Mouse (Mus musculus): Measurements from ENCODE around the gene BC004004.
"Not testable (repeated sequence)": the region's sequence is repeated elsewhere in the genome, so short reads cannot be mapped to it uniquely, and the experiment has no call there.

Gene BC004004

DNA sequence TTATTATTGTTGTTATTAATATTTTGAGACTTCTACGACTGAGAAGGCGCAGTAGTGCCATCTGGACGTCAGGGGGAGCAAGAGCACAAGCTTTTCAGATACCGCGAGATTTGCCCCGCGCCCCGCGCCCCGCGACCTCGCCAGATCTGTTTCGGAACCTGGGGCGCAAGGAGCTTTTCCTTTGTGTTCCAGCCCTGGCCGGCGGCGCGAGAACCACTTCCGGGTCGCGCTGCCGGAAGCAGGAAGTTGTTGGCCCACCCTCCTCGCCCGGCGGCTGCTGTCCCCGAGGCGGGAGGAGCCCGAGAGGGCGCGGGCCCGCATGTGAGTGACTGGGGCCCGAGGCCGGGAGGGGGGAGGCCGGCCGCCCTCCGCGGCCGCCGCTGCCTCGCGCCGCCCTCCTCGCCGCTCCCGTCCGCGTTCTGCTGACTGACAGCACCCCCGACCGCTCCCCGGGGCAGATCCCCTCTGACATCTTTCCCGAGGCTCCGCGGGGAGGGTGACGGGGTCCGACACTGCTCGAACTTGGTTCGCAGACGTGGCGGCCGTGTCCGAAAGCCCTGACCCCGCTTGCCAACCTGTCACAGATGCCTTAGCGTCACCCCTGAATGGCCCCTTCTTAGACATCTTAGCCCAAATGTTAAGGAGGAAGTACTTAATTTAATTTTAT is at the start of gene BC004004:
BC004004 (plus strand) TSS at position 107 of the 667 bp plus-strand sequence.
- DNase-seq, result peak; percentile 97

DNA sequence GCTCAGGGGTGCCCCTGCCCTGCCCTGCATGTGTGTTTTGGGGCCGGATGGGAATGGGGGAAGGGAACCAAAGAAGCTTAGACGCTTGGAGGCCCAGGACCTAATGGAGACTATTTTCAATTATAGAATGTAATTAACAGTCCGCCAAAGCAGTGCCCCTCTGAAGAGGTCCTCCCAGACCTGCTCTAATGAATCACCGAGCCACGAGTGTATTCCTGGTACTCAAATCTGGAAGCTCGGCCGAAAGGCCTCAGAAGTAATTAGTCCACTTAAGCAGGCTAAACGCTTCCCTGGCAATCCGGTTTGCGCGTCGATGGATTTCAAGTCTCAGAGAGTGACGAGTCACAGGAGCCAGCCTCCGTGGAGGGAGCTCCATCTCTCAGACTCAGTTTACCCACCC is 48.0 kb upstream of the BC004004 start:
- DNase-seq, result no peak

DNA sequence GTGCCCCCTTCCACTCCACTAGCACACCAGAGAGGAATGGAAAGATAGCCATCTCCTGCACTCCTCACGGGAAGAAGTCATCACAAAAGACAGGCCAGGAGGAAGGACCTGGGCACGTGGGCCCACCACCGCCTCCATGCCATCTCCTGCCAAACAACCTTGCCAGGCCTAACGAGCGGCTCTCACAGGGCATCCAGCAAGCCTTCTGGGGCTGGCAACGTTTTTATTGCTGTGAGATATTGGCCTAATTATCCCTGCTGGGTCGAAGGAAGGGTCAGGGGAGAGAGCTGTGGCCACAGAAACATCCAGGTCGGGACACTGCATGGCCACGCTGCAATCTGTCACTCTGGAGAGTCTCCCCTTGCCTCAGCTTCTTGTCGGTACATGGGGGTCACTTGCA is 37.5 kb upstream of the BC004004 start:
- no peak for DNase-seq

DNA sequence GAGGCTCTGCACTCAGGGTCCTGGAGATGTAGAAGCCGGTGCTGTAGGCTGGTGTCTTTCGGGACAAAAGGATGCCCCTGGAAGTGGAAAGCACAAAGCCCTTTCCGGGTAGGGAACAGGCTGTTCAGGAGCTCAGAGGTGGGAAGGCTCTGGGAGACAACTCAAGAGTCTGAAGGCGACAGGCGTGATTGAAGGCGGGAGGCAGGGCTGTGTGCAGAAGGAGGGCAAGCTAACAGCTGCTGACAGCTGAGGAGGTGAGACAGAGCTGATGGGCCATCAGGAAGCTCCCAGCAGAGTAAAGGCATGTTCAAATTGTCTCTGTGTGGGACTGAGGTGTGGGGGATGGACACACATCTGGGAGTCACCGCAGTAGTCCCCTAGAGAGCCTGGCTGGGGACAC is 32.5 kb upstream of the BC004004 start:
- no peak for DNase-seq

DNA sequence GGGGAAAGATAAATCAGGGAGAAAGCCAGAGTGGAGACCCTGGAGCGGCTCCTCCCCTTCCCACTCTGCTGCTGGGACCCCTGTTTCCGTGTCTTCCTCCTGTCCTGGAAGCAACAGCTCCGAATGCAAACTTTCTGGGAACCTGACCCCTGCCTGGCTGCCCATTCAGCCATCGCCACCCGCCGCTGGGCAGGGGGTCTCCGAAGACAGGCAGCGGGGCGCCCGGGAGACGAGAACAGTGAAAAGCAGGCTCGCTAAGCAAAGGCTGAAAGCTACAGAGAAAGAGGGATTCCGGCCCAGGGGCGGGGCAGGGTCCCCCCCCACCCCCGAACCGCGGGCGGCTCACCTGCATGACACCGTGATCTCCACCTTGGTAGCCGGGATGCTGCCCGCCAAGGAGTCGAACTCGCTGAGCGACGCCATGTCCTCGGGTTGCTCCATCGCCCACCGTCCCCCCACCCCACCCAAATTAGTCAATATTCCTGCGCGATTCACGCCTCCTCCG is 31.3 kb upstream of the BC004004 start:
- DNase-seq, result no peak

DNA sequence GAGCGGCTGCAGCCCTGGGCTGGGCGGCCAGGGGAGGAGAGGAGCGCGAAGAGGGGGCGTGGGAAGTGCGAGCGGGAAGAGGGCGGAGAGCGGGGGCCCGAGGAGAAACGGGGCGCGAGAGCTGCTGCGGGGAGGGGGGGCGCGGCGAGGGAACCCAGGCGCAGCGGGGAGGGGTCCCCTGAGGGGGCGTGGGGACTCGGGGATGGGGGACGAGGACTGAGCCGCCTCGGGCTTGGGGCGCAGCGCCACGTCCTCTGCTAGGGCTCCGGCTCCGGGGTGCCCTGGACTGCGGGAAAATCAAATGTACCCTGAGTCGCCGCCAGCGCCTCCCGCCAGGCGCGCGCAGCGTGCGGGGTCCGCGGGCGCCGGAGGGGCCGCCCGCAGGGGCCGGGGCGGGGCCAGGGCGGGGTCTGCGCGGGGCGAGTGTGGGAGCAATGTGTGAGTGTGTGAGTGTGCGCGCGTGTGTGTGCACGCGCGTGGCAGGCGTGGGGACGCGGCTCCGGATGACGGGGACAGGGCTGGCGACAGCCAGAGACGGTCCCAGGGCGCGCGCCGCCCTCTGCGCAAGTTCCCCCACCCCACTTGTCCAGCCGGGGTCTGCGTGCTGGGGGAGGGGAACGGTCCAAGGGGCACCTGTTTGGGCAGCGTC is 30.7 kb upstream of the BC004004 start, which contains the start of gene Cpne5:
Cpne5 (minus strand) TSS at position 396 of the 649 bp plus-strand sequence.
- no peak for DNase-seq

DNA sequence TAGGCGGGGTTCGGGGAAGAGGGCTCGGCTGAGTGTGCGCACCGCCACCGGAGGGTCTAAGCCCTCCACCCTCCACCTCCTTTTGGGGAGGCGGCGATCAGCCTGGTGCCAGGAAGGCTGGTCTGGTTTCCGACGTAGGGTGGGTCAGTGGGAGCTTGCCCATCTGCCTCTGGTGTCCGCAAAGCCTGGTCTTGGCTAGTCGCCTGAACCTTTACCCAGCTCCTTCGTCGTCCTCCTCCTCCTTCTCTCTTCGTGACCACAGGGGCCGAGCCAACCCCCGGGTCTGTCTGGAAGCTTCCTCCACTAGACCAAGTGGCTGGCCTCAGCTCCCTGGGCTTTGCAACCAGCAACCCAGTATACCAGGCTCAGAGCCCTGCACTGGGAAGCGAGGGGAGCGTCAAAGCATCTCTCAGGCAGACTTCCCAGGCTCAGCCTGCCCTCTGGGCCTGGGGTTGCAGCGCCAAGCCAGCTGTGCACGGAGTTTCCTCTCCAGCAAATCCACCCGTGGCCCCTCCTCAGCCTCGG is 30.1 kb upstream of the BC004004 start:
- DNase-seq, result no peak

- no peak for DNase-seq
Observed at GRCm38 (mm10) chr17:29244912-29245311, 23.7 kb upstream of the BC004004 start.

DNA sequence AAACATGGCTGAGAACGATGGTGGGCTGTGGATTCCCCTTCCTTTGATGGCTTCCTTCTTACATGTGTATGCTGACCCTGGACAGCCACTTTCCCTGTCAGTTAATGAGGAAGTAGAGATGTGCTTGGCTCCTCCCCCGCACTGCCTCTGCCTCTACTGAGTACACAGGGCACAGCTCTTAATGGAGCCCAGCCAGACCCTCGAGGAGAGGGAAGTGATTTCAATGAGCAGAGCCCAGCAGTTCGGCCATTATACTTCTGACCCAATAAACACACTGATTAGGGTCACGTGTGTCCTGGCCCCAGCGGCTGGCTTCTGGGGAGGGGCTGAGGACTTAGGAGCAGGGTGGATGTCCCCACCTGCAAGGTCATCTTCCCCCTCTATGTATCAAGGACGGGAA is 22.9 kb upstream of the BC004004 start:
- no peak for DNase-seq

- peak; percentile 64 for DNase-seq
Observed at GRCm38 (mm10) chr17:29246602-29247001, 22.0 kb upstream of the BC004004 start.

GRCm38 (mm10) chr17:29247881-29248280 is 20.7 kb upstream of the BC004004 start:
- DNase-seq, result no peak

GRCm38 (mm10) chr17:29249512-29249911 is 19.1 kb upstream of the BC004004 start:
- peak; percentile 81 for DNase-seq

DNA sequence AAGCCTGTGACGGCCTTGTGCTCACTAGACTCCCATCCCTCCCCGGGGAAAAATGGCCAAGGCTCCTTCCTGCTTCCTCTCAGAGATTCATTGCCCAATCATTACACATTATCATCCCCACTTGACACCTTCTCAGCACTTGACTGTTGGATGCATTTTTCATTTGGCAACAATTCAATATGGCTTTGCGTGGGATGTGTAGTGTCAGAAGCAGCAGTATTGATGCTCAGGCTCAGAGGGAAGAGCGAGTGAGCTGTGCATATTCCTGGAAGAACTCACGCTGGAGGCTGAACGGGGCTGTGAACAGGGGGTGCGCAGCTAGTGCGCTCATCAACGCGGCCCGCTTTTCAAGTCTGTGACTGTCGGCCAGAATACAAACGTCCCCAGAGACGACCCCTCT is 17.6 kb upstream of the BC004004 start:
- not testable (repeated sequence) for DNase-seq

- peak; percentile 91 for DNase-seq
Observed at GRCm38 (mm10) chr17:29251608-29252390, 16.8 kb upstream of the BC004004 start.

DNA sequence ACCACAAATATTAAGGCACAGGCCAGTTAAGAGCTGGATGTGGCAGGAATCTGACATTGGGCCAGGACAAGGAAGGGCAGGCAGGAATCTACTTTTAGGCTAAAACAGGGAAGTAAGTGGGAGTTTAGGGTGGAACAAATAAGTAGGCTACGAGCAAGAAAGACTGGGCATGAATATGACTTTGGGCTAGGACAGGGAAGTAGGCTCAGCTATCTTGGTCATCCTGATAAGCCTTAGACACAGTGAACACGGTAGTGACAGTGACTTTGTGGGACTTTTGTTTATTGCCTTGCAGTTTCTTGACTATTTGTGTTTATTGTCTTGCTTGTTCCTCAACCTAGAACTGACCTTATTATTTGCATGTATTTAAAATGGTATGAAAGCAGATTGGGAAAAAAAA is 15.4 kb upstream of the BC004004 start:
- DNase-seq, result no peak

DNA sequence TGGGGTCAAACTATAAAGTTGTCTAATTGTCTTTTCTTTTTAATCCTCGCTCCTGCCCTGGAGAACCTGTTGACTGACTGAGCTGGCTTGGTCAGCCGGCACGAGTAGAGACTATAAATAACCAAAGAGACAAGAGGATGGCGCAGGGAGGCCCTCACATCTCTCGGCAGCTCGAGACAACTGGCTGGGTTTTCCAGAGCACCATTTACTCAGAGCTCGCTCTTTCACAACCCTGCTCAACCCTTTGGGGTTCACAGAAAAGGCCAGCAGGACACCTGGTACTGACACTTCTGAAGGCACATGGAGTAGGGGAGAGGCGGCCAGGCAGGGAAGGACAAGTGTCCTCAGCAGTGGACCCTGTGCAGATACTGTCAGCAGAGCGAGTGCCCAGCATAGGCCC is 14.9 kb upstream of the BC004004 start:
- no peak for DNase-seq

DNA sequence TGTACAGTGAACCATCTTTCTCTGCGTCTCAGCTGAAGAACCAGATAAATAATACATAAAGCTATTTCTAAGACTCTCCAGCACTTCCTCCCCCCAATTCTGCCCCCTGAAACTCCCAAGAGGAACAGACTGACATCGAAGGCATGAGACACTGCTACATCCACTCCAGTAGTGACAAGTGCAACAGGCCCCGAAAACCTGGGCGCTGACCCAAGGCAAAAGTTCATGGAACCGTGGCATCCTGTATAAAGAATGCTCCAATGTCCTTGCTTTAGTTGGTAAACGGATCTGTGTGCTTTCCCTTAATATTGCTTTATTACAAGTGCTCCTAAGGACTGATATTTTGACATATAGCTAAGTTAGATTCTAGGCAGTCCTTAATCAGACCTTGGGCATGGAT is 13.8 kb upstream of the BC004004 start:
- not testable (repeated sequence) for DNase-seq

- no peak for DNase-seq
Observed at GRCm38 (mm10) chr17:29256507-29256906, 12.1 kb upstream of the BC004004 start.

DNA sequence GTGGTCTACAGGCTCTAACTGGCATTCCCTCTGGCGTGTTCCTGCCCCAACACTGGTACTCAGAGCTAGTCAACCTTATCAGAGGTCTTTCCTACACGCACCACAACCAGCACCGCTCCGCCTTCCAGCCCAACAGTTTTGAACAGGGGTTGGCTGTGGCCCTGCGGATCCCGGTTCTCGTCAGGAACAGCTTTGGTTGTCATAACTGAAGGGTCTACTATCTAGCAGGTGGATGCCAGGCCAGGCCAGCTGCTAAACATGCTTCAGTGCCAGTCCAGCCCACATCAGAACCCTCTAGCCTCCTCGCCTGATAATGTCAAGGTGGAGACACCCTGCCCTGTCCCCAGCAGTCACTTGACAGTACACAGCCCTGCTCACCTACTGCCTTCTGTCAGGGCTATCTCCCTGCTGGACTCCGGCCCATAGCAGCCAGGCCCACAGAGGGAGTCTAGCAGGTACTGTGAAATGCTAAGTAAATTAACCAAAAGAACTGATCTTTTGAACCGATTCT is 11.5 kb upstream of the BC004004 start:
- DNase-seq, result peak; percentile 31

GRCm38 (mm10) chr17:29258025-29258558 is 10.5 kb upstream of the BC004004 start:
- no peak for DNase-seq

DNA sequence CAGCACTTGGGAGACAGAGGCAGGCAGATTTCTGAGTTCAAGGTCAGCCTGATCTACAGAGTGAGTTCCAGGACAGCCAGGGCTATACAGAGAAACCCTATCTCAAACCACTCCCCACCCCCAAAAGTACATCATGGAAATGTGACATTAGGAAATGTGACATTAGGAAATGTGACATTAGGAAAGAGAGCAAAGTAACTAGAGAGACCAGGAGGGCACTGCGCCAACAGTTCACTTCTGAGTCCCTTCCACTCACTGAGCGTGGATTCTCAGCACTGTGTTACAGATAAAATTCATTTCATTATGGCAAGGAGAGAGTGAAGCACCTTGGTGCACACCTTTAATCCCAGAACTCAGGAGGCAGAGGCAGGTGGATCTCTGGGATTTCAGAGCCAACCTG is 9.7 kb upstream of the BC004004 start:
- no peak for DNase-seq

DNA sequence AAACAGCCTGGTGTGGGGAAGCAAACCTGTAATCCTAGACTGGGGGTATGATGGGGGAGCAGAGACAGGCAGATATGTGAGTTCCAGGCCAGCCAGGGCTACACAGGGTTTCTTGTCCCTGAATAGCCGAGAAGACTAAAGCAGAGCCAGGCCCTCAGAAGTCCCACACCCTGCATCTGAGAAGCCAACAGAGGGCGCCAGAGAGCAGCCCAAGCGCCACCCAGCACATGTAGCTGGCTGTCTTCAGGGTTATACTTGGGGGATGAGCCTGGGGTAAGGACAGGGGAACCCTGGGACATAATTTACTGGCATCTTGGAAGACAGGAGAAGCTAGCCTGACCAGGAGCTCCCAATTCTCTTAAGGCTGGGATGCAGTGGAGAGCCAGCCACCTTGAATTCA is 9.1 kb upstream of the BC004004 start:
- DNase-seq, result peak; percentile 83

DNA sequence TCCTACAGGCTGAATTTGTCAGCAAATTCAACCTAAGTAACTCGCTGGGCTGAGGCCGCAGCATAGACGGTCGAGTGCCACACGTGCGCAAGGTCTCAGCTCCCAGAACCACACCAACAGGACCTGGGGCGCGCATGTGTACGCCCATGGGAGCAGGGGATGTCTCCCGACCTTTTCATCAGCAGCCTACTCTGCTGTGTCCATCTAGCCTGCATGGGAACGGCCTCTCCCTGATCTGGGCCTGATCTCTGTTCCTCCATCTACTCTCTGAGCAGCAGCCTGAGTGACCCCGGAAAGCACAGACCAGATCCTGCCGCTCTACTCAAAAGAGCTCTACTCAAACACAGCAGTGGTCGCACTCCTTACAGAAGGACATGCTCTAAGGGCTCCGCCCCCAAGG is 8.1 kb upstream of the BC004004 start:
- DNase-seq, result no peak
